Mouse (Mus musculus): ENCODE data around the gene Snx17.
A peak's percentile ranks its signal among the peaks of the same experiment; 100 is the strongest.

- TF ChIP-seq CTCF (IDR thresholded peaks at IDR 0.05; ENCODE audit: extremely low read depth, insufficient read depth, low read length) (no peak), POLR2A (IDR thresholded peaks at IDR 0.05; ENCODE audit: extremely low read depth, insufficient read depth, low read length) (peak; percentile 43; the same call in 1 of the 2 replicates)
Measured at GRCm38 (mm10) chr5:31198616-31199320, 5.7 kb downstream of the Snx17 start.
